In genomic region chr14:76308188-76308812, GRCm38 (mm10) we compare ENCODE assay signal across 9 mouse cellular contexts.
DNase-seq lines count a peak whose midpoint lies in the region; ATAC-seq and TF ChIP-seq lines count a peak whose summit lies in the region.
"Had no signal": no experiment of that assay in that cellular context is flagged by ENCODE, and none has a peak within 500 bp of the region (broad histone marks: within the 10 kb centered on the region; RNA-seq: fewer than 3 reads in every experiment).

No protein-coding gene starts in this region.

- WGBS in embryonic facial prominence, embryonic 14.5 days = 11% methylated on average over 12 of the region's 12 CpGs
- WGBS in hindbrain, embryonic 15.5 days = 23% methylated on average over 12 of the region's 12 CpGs

- H3K9ac ChIP-seq in embryonic facial prominence, embryonic 14.5 days (ENCODE audit: low read depth, low read length) = peak overlapping the region; percentile 51
- peak overlapping the region; percentile 10 for H3K9ac ChIP-seq in hindbrain, embryonic 15.5 days

- no peak for TF ChIP-seq CTCF in layer of hippocampus, adult 2 months (conservative IDR thresholded peaks at IDR 0.05)

- peaks cover 13% of the 10 kb centered on the region for H3K4me1 ChIP-seq in embryonic facial prominence, embryonic 14.5 days (ENCODE audit: control insufficient read depth, insufficient read depth, low read length)
- peaks cover 13% of the 10 kb centered on the region for H3K4me1 ChIP-seq in hindbrain, embryonic 15.5 days (replicated peaks)

- intact Hi-C loops in gastrocnemius, postnatal 14 days (cut with DNase I; ENCODE audit: low total_unique reads) = no loop called here

- ATAC-seq in embryonic facial prominence, embryonic 14.5 days (ENCODE audit: low read depth) = no peak
- ATAC-seq in hindbrain, embryonic 15.5 days (ENCODE audit: low FRiP score, low read depth) = no peak

- peak overlapping the region; percentile 44 for H3K4me3 ChIP-seq in layer of hippocampus, adult 2 months
- peak overlapping the region; percentile 13; the same call in 1 of the 2 replicates for H3K4me3 ChIP-seq in embryonic facial prominence, embryonic 14.5 days (ENCODE audit: low read depth, low read length)
- peak overlapping the region; percentile 19 for H3K4me3 ChIP-seq in hindbrain, embryonic 15.5 days
- H3K4me3 ChIP-seq in myocyte = no peak overlapping the region

- no peaks in the 10 kb centered on the region for H3K36me3 ChIP-seq in embryonic facial prominence, embryonic 14.5 days (ENCODE audit: control insufficient read depth, insufficient read depth, low read length)
- H3K36me3 ChIP-seq in hindbrain, embryonic 15.5 days = no peaks in the 10 kb centered on the region
- no peaks in the 10 kb centered on the region for H3K36me3 ChIP-seq in myocyte (ENCODE audit: control insufficient read depth, insufficient read depth)

- peak overlapping the region; percentile 53; the same call in 1 of the 2 replicates for H3K27ac ChIP-seq in layer of hippocampus, adult 2 months
- H3K27ac ChIP-seq in embryonic facial prominence, embryonic 14.5 days (replicated peaks; ENCODE audit: low read depth, low read length) = peak overlapping the region; percentile 9; the same call in 1 of the 2 replicates
- H3K27ac ChIP-seq in hindbrain, embryonic 15.5 days (replicated peaks) = peak overlapping the region; percentile 19; the same call in 1 of the 2 replicates

- H3ac ChIP-seq in myocyte (ENCODE audit: control insufficient read depth, insufficient read length) = no peak overlapping the region

- H3K4me2 ChIP-seq in embryonic facial prominence, embryonic 14.5 days (ENCODE audit: low read depth, low read length) = peak overlapping the region; percentile 44
- H3K4me2 ChIP-seq in hindbrain, embryonic 15.5 days = peak overlapping the region; percentile 45
- peak overlapping the region; percentile 27 for H3K4me2 ChIP-seq in myocyte (ENCODE audit: low read depth)

- peak in 1 of 2 experiments; percentile 15 for DNase-seq in layer of hippocampus, adult 2 months (ENCODE audit: low spot score in 2 of 2)
- no peak for DNase-seq in layer of hippocampus, adult 9-11 months
- DNase-seq in embryonic facial prominence, embryonic 14.5 days (ENCODE audit: low spot score) = peak; percentile 66
- DNase-seq in gastrocnemius, postnatal 14 days = no peak
- no peak for DNase-seq in ovary, postnatal 36 days (ENCODE audit: low spot score)
- DNase-seq in cerebellum, adult 8-10 months = no peak
- DNase-seq: cerebellum, postnatal 10 days had no signal

- no peaks in the 10 kb centered on the region for H3K27me3 ChIP-seq in embryonic facial prominence, embryonic 14.5 days (replicated peaks; ENCODE audit: control insufficient read depth, insufficient read depth, low read length)
- H3K27me3 ChIP-seq in hindbrain, embryonic 15.5 days = no peaks in the 10 kb centered on the region
- no peaks in the 10 kb centered on the region for H3K27me3 ChIP-seq in myocyte (ENCODE audit: control insufficient read depth, insufficient read depth, insufficient read length)

- H3K9me3 ChIP-seq in embryonic facial prominence, embryonic 14.5 days (ENCODE audit: control insufficient read depth, low read length) = no peaks in the 10 kb centered on the region
- H3K9me3 ChIP-seq in hindbrain, embryonic 15.5 days = no peaks in the 10 kb centered on the region

- no peak for TF ChIP-seq POLR2A in myocyte (IDR thresholded peaks at IDR 0.05; ENCODE audit: insufficient read length, low read depth)

- H3K79me2 ChIP-seq in myocyte (ENCODE audit: control insufficient read depth, insufficient read depth) = no peaks in the 10 kb centered on the region

TF ChIP-seq in myocyte, 11 proteins besides CTCF, POLR2A, EP300 and RAD21:
- no peak for TF ChIP-seq MAX (IDR thresholded peaks at IDR 0.05; ENCODE audit: low read depth)
- no peak for TF ChIP-seq E2F4 (IDR thresholded peaks at IDR 0.05; ENCODE audit: insufficient read depth)
- no peak for TF ChIP-seq REST (IDR thresholded peaks at IDR 0.05; ENCODE audit: insufficient read depth, insufficient read length)
- peak in 2 of 3 experiments; percentile 72 to 75 for TF ChIP-seq MYOD1 (IDR thresholded peaks at IDR 0.05; ENCODE audit: control insufficient read depth in 1 of 3, insufficient read length in 2 of 3, low read depth in 2 of 3)
- TF ChIP-seq MYOG (IDR thresholded peaks at IDR 0.05; ENCODE audit: control insufficient read depth in 1 of 3, insufficient read depth in 1 of 3, insufficient read length in 2 of 3, low read depth in 2 of 3) = peak in 2 of 3 experiments; percentile 46 to 66
- no peak for TF ChIP-seq TCF12 (IDR thresholded peaks at IDR 0.05; ENCODE audit: insufficient read depth, poor library complexity, severe bottlenecking)
- TF ChIP-seq SRF (IDR thresholded peaks at IDR 0.05; ENCODE audit: control insufficient read depth, insufficient read length, low read depth) = no peak
- no peak for TF ChIP-seq TCF3 (IDR thresholded peaks at IDR 0.05; ENCODE audit: insufficient read length, low read depth)
- no peak for TF ChIP-seq CEBPB (IDR thresholded peaks at IDR 0.05; ENCODE audit: insufficient read depth, poor library complexity, severe bottlenecking)
- no peak for TF ChIP-seq USF1 (IDR thresholded peaks at IDR 0.05; ENCODE audit: low read depth)
- no peak for TF ChIP-seq POLR2AphosphoS2 (IDR thresholded peaks at IDR 0.05; ENCODE audit: insufficient read length, low read depth)
TF ChIP-seq in myocyte: peak in this region for 2.
